14 mouse cellular contexts compared by ENCODE assay signal in genomic region chr2:101986344-101987087, GRCm38 (mm10).
DNase-seq lines count a peak whose midpoint lies in the region; ATAC-seq and TF ChIP-seq lines count a peak whose summit lies in the region.
"Had no signal": no experiment of that assay in that cellular context is flagged by ENCODE, and none has a peak within 500 bp of the region (broad histone marks: within the 10 kb centered on the region; RNA-seq: fewer than 3 reads in every experiment).

No protein-coding gene starts in this region.

- H3K9ac ChIP-seq in forebrain, postnatal 0 days, result no peak overlapping the region
- H3K9ac ChIP-seq in forebrain, embryonic 13.5 days, result no peak overlapping the region
- H3K9ac ChIP-seq in intestine, embryonic 15.5 days, result no peak overlapping the region
- H3K9ac ChIP-seq in intestine, embryonic 16.5 days (ENCODE audit: low read depth, low read length), result no peak overlapping the region
- H3K9ac ChIP-seq in liver, embryonic 11.5 days (ENCODE audit: low read depth, low read length), result no peak overlapping the region
- H3K9ac ChIP-seq: forebrain, embryonic 12.5 days had no signal

- CTCF ChIA-PET in Patski (lab: Charles Lee), result interaction anchor here (1.1 kb wide), 1 partner anchor 16 kb away, joined by 5 read pairs; no protein-coding TSS in a partner anchor

- DNase-seq in forebrain, postnatal 0 days, result no peak
- peak; percentile 69 for DNase-seq in 3134 (ENCODE audit: extremely low read depth, insufficient read length, low spot score)
- no peak for DNase-seq in Patski (ENCODE audit: low read depth, low spot score)
- no peak for DNase-seq in liver, embryonic 11.5 days (ENCODE audit: low spot score)
- DNase-seq: cerebellum, adult 9-11 months; gastrocnemius, postnatal 14 days; kidney, adult 9 months; thymus, postnatal 36 days had no signal

- ATAC-seq in forebrain, postnatal 0 days, result 0 out of 2 replicates have a peak, but pooled peaks have one; percentile 3
- no peak for ATAC-seq in forebrain, embryonic 13.5 days
- no peak for ATAC-seq in intestine, embryonic 15.5 days
- no peak for ATAC-seq in intestine, embryonic 16.5 days
- ATAC-seq in Patski, result peak; percentile 67
- ATAC-seq in megakaryocyte, adult 5-6 weeks (ENCODE audit: poor library complexity, severe bottlenecking), result no peak
- no peak for ATAC-seq in liver, embryonic 11.5 days (replicated peaks; ENCODE audit: low FRiP score)

- peaks cover 9% of the 10 kb centered on the region; the same call in 1 of the 2 replicates for H3K4me1 ChIP-seq in forebrain, postnatal 0 days (ENCODE audit: insufficient read depth)
- H3K4me1 ChIP-seq in forebrain, embryonic 13.5 days, result peaks cover 43% of the 10 kb centered on the region
- H3K4me1 ChIP-seq in intestine, embryonic 15.5 days (replicated peaks), result peaks cover 16% of the 10 kb centered on the region
- peaks cover 7% of the 10 kb centered on the region; the same call in 1 of the 2 replicates for H3K4me1 ChIP-seq in intestine, embryonic 16.5 days (ENCODE audit: control insufficient read depth, insufficient read depth, low read length)
- H3K4me1 ChIP-seq in liver, embryonic 11.5 days (replicated peaks; ENCODE audit: control insufficient read depth, insufficient read depth, low read length), result no peaks in the 10 kb centered on the region; the same call in 1 of the 2 replicates

- POLR2A ChIA-PET in Patski (lab: Charles Lee), result interaction anchor here (1.1 kb wide), 1 partner anchor 19 kb away, joined by 3 read pairs; no protein-coding TSS in a partner anchor

- no peak overlapping the region for H3K27ac ChIP-seq in forebrain, postnatal 0 days (ENCODE audit: low read depth, low read length)
- H3K27ac ChIP-seq in forebrain, embryonic 13.5 days, result no peak overlapping the region
- H3K27ac ChIP-seq in intestine, embryonic 15.5 days, result 0 out of 2 replicates have a peak overlapping the region, but pooled peaks have one; percentile 17
- no peak overlapping the region for H3K27ac ChIP-seq in intestine, embryonic 16.5 days (ENCODE audit: low read length)
- no peak overlapping the region for H3K27ac ChIP-seq in liver, embryonic 11.5 days (ENCODE audit: low read depth, low read length)
- H3K27ac ChIP-seq: forebrain, embryonic 12.5 days had no signal

- H3K4me2 ChIP-seq in forebrain, postnatal 0 days (ENCODE audit: low read depth), result no peak overlapping the region
- no peak overlapping the region for H3K4me2 ChIP-seq in forebrain, embryonic 13.5 days
- H3K4me2 ChIP-seq in intestine, embryonic 15.5 days (replicated peaks), result no peak overlapping the region
- H3K4me2 ChIP-seq in intestine, embryonic 16.5 days (ENCODE audit: low read depth, low read length), result no peak overlapping the region
- H3K4me2 ChIP-seq in liver, embryonic 11.5 days, result no peak overlapping the region
- H3K4me2 ChIP-seq: forebrain, embryonic 12.5 days had no signal

- H3K4me3 ChIP-seq in forebrain, postnatal 0 days (ENCODE audit: low read depth, low read length), result no peak overlapping the region
- no peak overlapping the region for H3K4me3 ChIP-seq in forebrain, embryonic 13.5 days
- no peak overlapping the region for H3K4me3 ChIP-seq in intestine, embryonic 15.5 days (replicated peaks)
- no peak overlapping the region for H3K4me3 ChIP-seq in intestine, embryonic 16.5 days (ENCODE audit: low read length)
- H3K4me3 ChIP-seq in liver, embryonic 11.5 days (ENCODE audit: low read depth, low read length), result no peak overlapping the region
- H3K4me3 ChIP-seq: forebrain, embryonic 12.5 days had no signal

- in situ Hi-C loops in Patski (cut with MboI; ENCODE audit: low pct_unique_long_range_greater_than_20kb), result no loop called here

- H3K9me3 ChIP-seq in forebrain, postnatal 0 days (ENCODE audit: low read length), result no peaks in the 10 kb centered on the region
- H3K9me3 ChIP-seq in forebrain, embryonic 13.5 days (replicated peaks), result no peaks in the 10 kb centered on the region
- no peaks in the 10 kb centered on the region for H3K9me3 ChIP-seq in intestine, embryonic 15.5 days
- H3K9me3 ChIP-seq in intestine, embryonic 16.5 days (ENCODE audit: control insufficient read depth, low read length), result no peaks in the 10 kb centered on the region
- H3K9me3 ChIP-seq in liver, embryonic 11.5 days (ENCODE audit: control insufficient read depth, low read length), result no peaks in the 10 kb centered on the region
- H3K9me3 ChIP-seq: forebrain, embryonic 12.5 days had no signal

- no peaks in the 10 kb centered on the region for H3K36me3 ChIP-seq in forebrain, postnatal 0 days (ENCODE audit: insufficient read depth)
- H3K36me3 ChIP-seq in forebrain, embryonic 13.5 days (ENCODE audit: poor library complexity, severe bottlenecking), result no peaks in the 10 kb centered on the region
- H3K36me3 ChIP-seq in intestine, embryonic 15.5 days, result no peaks in the 10 kb centered on the region
- H3K36me3 ChIP-seq in intestine, embryonic 16.5 days (ENCODE audit: control insufficient read depth, insufficient read depth, low read length), result no peaks in the 10 kb centered on the region
- no peaks in the 10 kb centered on the region for H3K36me3 ChIP-seq in liver, embryonic 11.5 days (ENCODE audit: control insufficient read depth, insufficient read depth, low read length)
- H3K36me3 ChIP-seq: forebrain, embryonic 12.5 days had no signal

- no peak for TF ChIP-seq CTCF in forebrain, postnatal 0 days (IDR thresholded peaks at IDR 0.05; ENCODE audit: low read depth)
- TF ChIP-seq CTCF in Patski (IDR thresholded peaks at IDR 0.05), result no peak

- H3K27me3 ChIP-seq in forebrain, postnatal 0 days (ENCODE audit: insufficient read depth, low read length), result no peaks in the 10 kb centered on the region; the same call in 1 of the 2 replicates
- H3K27me3 ChIP-seq in forebrain, embryonic 13.5 days, result no peaks in the 10 kb centered on the region
- no peaks in the 10 kb centered on the region for H3K27me3 ChIP-seq in intestine, embryonic 15.5 days (replicated peaks)
- H3K27me3 ChIP-seq in intestine, embryonic 16.5 days (replicated peaks; ENCODE audit: control insufficient read depth, insufficient read depth, low read length), result no peaks in the 10 kb centered on the region
- no peaks in the 10 kb centered on the region for H3K27me3 ChIP-seq in Patski
- H3K27me3 ChIP-seq in liver, embryonic 11.5 days (replicated peaks; ENCODE audit: control insufficient read depth, insufficient read depth, low read length), result no peaks in the 10 kb centered on the region
- H3K27me3 ChIP-seq: CH12.LX; forebrain, embryonic 12.5 days had no signal

- 78% methylated on average over 3 of the region's 3 CpGs for WGBS in forebrain, postnatal 0 days
- WGBS in forebrain, embryonic 13.5 days, result 89% methylated on average over 3 of the region's 3 CpGs
- whole genome bisulfite sequencing in intestine, embryonic 15.5 days, result 73% methylated on average over 3 of the region's 3 CpGs
- 70% methylated on average over 3 of the region's 3 CpGs for WGBS in intestine, embryonic 16.5 days
- WGBS in liver, embryonic 11.5 days, result 78% methylated on average over 3 of the region's 3 CpGs

Comparison
In these comparisons a context has a peak if more than half of its experiments do, and no peak if none do; other contexts are left out.
1. ATAC-seq: peak in forebrain, postnatal 0 days (single experiment) and Patski (single experiment); none in forebrain, embryonic 13.5 days (single experiment), intestine, embryonic 15.5 days (single experiment), intestine, embryonic 16.5 days (single experiment), megakaryocyte, adult 5-6 weeks (single experiment) and liver, embryonic 11.5 days (single experiment).